Mouse (Mus musculus): ENCODE measurements at regions not wholly inside any gene's neighbourhood (a gene's known extent, or its start where the extent isn't known, plus 50 kb on each side); places are given as distances from the start of the nearest gene placed in this dataset.

- peak; percentile 32 to 71 for DNase-seq (ENCODE audit: low spot score in 2 of 2)
Measured at GRCm38 (mm10) chr4:8374737-8375489, 136.1 kb upstream of the Car8 start.

DNA sequence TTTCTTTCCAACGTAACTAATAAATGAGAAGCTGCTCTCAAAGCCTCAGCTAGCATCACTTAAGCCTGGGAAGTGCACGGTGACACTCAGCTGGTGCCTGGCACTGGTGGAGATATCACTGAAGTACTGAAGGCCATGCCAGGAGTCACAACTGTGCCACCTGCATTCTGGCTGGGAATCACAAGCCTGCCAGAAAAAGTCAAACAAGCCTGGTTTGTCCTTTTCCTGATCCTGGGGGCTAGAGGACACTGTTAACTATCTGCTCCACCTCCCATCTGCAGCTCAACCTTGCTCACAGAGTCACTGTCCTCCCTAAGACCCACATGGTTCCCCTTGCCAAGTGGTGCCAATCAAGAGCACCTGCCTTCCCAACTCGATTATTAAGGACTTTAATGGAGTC, 135.2 kb upstream of the Car8 start:
- DNase-seq (ENCODE audit: low spot score in 2 of 2), result no peak

DNA sequence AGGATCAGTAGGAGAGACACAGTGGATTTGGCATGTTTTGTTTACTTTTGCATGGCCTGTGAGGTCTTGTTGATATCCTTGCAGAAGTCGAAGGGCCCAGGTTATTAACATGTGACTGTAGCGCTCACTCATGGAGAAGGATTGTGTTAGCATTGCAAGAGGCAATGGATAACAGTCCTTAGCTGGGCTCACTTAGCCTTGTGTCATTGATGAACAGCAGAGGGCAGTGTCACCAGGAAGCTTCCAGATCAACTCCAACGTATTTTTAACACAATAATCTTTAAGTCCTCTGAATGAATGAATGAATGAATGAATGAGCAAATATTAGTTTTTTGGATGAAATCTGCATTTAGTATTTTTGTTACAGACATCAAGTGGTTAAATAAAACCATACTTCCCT, 133.2 kb upstream of the Car8 start:
- no peak for DNase-seq (ENCODE audit: low spot score in 2 of 2)

- no peak for DNase-seq (ENCODE audit: low spot score in 2 of 2)
Measured at GRCm38 (mm10) chr4:8370786-8371185, 131.9 kb upstream of the Car8 start.

DNA sequence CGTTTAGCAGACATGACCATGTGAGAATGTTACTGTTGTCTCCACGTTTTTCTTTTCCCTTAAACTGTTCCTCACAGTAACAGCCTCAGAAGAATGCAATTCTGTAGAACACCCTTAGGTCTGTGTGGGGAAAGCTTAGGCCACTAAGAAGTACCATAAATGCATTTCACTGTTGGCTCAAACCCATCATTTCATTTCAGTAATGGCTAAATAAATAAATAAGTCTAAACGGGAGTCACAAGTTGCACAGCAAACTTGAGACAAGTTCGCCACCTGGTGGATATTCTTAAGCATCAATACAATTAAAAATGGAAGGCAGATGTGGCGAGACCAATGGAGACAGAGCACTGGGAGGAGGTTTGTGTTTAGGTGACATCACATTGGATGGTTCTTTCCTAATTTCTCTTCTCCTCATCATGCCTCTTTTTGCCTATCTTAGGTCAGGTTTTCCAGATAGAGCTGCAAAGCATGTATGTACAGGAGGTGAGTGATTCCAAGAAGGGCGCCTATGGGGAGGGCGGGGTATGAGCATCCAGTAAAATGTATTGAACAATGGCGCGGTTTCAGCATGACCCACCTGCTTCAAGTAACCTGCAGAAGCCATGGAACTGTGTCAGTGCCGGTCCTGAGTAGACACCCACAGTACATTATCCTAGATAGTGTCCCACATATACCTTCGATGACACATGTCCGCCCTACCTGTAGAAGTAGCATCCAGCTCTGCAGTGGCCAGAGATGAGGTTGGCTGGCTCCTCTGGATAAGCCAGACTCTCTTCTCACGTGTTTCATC, 128.8 kb upstream of the Car8 start:
- peak; percentile 38 to 77 for DNase-seq (ENCODE audit: low spot score in 2 of 2)

- DNase-seq (ENCODE audit: low spot score in 2 of 2), result no peak
Measured at GRCm38 (mm10) chr4:8366978-8367377, 128.1 kb upstream of the Car8 start.

DNA sequence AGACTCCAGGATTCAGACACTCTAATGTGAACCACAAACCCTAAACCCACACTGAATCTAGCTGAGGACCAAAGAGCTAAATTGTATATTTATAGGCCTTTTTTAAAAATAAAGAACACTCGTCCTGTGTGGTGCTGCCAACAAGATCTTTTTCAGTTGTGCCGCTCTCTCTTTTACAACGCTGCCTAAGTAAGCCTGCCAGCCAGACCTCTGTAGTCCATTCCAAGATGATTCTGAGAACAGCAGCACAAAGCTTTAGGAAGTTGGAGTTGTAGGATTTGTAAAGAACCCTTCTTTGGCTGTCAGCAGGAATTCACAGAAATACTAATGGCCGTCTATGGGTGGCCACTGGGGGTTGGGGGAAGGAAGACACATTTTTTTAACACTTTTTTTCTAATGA, 123.6 kb upstream of the Car8 start:
- no peak for DNase-seq (ENCODE audit: low spot score in 2 of 2)

- DNase-seq (ENCODE audit: low spot score in 2 of 2), result no peak
Measured at GRCm38 (mm10) chr4:8361931-8362330, 123.1 kb upstream of the Car8 start.

- DNase-seq (ENCODE audit: low spot score in 2 of 2), result no peak
Measured at GRCm38 (mm10) chr4:8361305-8361704, 122.5 kb upstream of the Car8 start.

DNA sequence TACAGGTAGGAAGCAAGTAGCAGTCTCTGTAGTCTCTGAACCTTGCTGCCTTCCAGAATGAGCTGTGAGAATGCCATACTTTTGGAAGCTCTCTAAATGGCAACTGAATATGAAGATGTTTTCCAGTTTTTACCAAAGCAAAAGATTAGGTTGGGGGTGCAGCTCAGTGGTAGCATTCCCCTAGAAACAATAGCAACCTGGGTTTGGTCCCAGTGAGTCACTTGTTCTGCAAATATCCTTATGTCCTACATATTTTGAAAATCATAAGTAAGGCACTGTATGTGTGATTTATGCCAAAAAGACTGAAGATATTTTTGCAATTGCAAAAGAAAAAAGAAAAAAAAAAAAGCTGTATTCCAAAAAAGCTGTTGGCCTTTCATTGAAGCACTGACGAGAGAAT, 118.6 kb upstream of the Car8 start:
- no peak for DNase-seq (ENCODE audit: low spot score in 2 of 2)

DNA sequence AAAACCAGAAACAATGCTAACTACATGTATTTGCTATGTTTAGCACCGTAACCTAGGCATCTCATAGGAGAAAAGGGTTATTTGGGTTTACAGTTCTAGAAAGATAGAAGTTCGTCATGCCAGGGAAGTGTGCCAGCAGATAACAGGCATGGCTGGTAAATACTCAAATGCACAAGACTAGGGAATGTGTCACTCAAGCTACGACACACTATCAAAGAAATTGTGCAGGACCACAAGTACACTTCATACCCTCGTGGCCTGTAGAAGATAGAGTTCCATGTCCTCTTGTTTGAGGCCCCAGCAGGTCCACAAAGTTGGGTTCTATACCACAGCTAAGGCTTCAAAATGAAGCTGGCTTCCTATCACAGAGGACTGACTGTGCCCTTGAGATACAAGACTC, 103.1 kb upstream of the Car8 start:
- no peak for DNase-seq (ENCODE audit: low spot score in 2 of 2)

DNA sequence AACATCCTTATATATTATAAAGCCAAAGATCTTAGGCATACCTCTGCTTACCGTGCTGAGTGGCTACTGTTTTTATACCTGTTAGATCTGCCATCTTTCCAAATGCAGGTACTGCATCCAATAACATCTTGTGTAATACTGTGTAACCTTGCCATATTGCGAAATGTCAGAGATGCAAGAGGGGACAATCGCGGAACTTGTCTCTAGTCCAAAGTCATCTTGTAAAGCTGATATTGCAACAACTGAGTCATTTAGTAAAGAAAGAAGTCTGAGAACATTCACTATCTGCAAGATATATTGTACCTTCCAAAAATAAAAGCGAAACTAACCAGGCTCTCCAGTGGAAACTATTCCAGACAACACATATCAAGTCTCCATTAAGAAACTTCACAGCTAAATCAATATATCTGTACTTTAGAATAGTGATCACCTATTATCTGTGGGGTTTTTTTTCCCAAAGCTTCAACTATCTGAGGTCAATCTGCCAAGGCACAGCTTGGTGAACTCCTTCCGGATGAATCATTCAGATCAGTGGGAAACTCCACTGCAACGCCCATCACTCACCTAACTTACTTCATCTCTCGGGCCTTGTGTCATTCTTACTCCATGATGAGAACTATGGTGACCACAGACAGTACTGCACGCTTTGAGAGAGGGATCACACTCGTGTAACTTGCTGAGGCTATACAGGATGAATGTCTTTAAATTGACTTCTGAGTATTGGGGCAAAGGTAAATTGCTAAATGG, 70.6 kb upstream of the Car8 start:
- no peak for DNase-seq (ENCODE audit: low spot score in 2 of 2)

DNA sequence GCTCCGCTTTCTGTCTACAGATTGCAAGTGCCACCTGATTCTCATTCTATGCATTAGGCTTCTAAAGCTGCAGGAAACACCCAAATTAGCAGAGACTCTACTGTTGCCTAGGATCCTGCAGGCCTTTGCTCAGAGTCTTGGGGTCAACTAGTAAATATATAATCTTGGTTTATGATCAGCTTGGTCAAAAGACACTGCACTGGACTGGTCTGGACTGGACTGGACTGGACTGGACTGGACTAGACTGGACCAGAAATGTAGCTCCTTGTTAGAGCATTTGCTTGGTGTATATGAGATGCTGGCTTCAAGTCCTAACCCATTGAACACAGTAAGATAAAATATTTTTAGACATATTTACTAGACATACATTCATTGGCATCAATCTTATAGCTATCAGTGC, 53.7 kb upstream of the Car8 start:
- DNase-seq (ENCODE audit: low spot score in 2 of 2), result no peak

GRCm38 (mm10) chr4:8291528-8292492, 53.0 kb upstream of the Car8 start:
- no peak for DNase-seq (ENCODE audit: low spot score in 2 of 2)

- DNase-seq (ENCODE audit: low spot score in 2 of 2), result no peak
Measured at GRCm38 (mm10) chr4:8289901-8290300, 51.1 kb upstream of the Car8 start.

Data from layer of hippocampus, postnatal 14 days (tissue).